Mouse (Mus musculus): ENCODE data around the gene M1ap. TPM values are rescaled to one million over a fixed set of nuclear protein-coding genes. Genes with fewer than 3 reads are reported as not detected.

Gene M1ap
- total RNA-seq, 2 experiments from 2014 or later, result not detected

DNA sequence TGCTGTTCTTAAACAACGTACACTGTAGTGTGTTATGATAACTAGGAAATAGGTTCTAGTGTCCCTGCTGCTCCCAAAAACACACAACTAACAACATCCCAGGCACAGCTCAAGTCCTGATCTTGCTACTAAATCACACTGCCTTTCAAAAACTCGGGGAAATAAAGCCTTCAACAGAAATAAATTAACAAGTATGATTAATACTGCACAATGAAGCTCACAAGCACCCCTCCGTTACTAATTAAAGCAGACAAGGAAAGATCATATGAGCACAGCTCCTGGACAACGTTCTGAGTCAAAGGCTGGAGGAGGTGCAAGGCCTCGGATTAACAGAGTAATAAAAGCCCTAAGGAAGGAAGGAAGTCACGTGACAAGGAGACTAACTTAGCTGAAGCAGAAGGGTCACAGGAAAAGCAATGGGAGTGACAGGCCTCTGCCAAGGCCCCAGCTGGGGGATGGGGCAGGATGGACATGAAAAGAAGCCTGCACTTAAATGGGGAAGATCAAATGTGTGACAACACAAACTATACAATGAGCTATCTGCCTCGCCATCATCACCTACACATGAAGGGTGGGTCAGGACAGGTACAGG is 50.9 kb downstream of the M1ap start:
- intact Hi-C loops (cut with DNase I), result loop anchor here (1.0 to 10.0 kb wide), 4 partner anchors 40 to 277 kb away; partner anchors contain the start of genes 1700003E16Rik and Wdr54
- peak overlapping the region; percentile 70; the same call in 1 of the 2 replicates for H3K27ac ChIP-seq
- no peak for DNase-seq (ENCODE audit: extremely low spot score in 1 of 2, low spot score in 2 of 2)
- TF ChIP-seq CTCF (IDR thresholded peaks at IDR 0.05), result no peak
- H3K4me3 ChIP-seq, result no peak overlapping the region

DNA sequence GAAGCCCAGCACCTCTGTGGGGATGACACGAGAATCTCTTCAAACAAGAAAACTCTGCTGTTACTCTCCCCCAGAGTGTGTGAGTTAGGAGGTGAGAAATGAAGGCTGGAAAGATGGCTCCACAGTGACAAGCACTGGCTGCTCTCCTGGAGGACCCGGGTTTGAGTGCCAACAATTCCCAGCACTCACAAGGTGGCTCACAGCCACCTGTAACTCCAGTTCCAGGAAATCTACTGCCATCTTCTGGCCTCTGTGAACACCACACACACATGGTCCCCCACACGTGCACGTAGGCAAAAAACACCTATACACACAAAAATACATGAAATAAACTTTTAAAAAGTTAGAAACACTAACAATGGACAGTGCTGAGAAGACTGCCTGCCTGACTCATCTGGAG is 51.6 kb downstream of the M1ap start:
- no peak overlapping the region for H3K27ac ChIP-seq
- intact Hi-C loops (cut with DNase I), result loop anchor here (5.0 to 10.0 kb wide), 2 partner anchors 39 to 276 kb away; no protein-coding TSS in a partner anchor
- TF ChIP-seq CTCF (IDR thresholded peaks at IDR 0.05), result peak; percentile 6
- no peak overlapping the region for H3K4me3 ChIP-seq
- no peak for DNase-seq (ENCODE audit: extremely low spot score in 1 of 2, low spot score in 2 of 2)

DNA sequence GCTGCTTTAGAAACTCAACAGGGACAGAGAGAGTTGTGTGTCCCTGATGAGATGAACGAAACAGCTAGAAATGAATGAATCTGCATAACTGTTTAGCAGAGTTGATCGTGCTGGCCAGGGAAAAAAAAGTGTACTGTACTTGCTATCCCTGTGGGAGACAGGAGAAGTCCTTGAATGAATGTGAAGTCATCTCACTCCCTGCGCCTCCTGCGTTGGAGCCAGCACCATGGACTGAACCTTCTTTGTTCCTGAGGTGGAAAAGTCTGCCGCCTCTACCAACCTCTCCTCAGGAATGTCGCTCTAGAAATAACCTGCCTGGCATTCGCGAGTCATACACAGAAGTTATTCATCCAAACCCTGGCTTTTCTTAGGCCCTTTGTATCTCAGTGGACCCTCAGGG is 53.3 kb downstream of the M1ap start:
- intact Hi-C loops (cut with DNase I), result loop anchor here (5.0 to 10.0 kb wide), 2 partner anchors 37 to 275 kb away; no protein-coding TSS in a partner anchor

DNA sequence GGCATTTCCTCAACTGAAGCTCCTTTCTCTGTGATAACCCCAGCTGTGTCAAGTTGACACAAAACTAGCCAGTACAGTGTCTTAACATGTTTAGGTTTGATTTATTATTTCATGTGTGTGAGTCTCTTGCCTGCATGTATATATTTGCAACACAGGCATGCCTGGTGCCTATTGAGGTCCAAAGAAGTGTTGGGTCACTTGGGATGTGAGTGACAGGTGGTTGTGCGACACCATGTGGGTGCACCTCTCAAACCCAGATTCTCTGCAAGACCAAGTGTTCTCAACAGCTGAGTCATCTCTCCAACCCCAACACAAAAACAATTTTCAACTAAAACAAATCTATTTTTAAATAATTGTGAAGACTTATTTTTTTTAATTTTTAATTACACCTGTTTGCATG is 56.4 kb downstream of the M1ap start:
- no peak for TF ChIP-seq CTCF (IDR thresholded peaks at IDR 0.05)
- intact Hi-C loops (cut with DNase I), result no loop called here
- H3K27ac ChIP-seq, result no peak overlapping the region
- no peak for DNase-seq (ENCODE audit: extremely low spot score in 1 of 2, low spot score in 2 of 2)
- no peak overlapping the region for H3K4me3 ChIP-seq

More for the DNA sequence above, 53.3 kb downstream of the M1ap start:
- no peak for DNase-seq (ENCODE audit: extremely low spot score in 1 of 2, low spot score in 2 of 2)
- no peak for TF ChIP-seq CTCF (IDR thresholded peaks at IDR 0.05)
- H3K4me3 ChIP-seq, result no peak overlapping the region
- H3K27ac ChIP-seq, result no peak overlapping the region

DNA sequence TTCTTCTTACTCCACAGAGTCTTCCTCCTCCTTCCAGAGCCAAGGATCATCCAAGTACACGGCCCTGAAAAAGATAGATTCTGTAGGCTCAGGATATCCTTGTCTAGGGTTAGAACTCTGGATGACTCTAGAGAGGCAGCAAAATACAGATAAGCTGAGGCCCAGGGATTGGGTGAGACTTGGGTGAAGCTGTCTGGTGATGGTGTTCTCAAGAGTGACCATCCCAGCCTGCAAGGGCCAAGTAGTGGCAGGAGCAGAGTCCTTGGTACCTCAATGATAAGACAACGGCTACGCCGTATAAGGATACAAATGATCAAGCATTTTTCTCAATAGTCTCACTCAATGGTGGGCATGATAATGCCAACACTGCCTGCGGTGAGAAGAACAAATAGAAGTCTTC is 57.1 kb downstream of the M1ap start:
- Histone ChIP-seq H3K27ac (no peak overlapping the region), H3K4me3 (no peak overlapping the region)
- TF ChIP-seq CTCF (IDR thresholded peaks at IDR 0.05), result no peak
- no peak for DNase-seq (ENCODE audit: extremely low spot score in 1 of 2, low spot score in 2 of 2)
- intact Hi-C loops (cut with DNase I), result no loop called here

DNA sequence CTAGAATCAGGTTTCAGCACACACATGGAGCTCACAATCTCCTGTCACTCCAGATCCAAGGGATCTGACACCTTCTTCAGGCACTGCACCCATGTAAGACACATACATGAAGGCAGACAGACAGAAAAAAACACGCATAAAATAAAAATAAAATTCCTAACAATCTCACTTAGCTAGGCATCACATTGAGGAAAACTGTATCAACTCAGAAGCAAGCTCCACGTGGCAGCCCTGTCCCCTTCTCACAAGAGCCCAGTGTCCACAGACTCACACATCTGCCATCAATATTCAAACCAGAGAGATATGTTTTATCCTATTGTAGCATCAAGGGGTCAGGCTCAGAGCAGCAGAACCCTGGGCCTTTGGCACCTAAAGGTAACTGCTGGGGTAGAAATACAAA is 57.6 kb downstream of the M1ap start:
- no peak for TF ChIP-seq CTCF (IDR thresholded peaks at IDR 0.05)
- intact Hi-C loops (cut with DNase I), result no loop called here
- no peak overlapping the region for H3K27ac ChIP-seq
- no peak for DNase-seq (ENCODE audit: extremely low spot score in 1 of 2, low spot score in 2 of 2)
- no peak overlapping the region for H3K4me3 ChIP-seq

DNA sequence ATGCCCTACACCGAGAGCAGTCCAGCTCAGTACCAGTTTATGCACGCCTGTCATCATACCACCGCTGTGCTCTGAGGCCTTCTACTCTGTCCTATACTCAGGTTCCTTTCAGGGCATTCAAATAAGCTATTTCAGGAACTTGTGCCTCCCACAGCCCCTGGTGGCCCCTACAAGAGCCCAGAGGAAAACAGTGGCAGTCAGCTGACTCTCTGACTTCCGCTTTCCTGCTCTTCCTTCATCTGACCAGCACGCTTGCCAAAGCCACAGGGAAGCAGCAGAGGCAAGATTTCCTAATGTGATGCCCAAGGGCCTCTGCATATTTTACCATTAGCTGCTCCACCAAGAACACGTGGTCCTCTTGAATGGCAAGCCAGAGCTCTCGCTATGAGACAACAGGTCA is 58.2 kb downstream of the M1ap start:
- no peak for DNase-seq (ENCODE audit: extremely low spot score in 1 of 2, low spot score in 2 of 2)
- intact Hi-C loops (cut with DNase I), result no loop called here
- Histone ChIP-seq H3K27ac (no peak overlapping the region), H3K4me3 (no peak overlapping the region)
- TF ChIP-seq CTCF (IDR thresholded peaks at IDR 0.05), result no peak

DNA sequence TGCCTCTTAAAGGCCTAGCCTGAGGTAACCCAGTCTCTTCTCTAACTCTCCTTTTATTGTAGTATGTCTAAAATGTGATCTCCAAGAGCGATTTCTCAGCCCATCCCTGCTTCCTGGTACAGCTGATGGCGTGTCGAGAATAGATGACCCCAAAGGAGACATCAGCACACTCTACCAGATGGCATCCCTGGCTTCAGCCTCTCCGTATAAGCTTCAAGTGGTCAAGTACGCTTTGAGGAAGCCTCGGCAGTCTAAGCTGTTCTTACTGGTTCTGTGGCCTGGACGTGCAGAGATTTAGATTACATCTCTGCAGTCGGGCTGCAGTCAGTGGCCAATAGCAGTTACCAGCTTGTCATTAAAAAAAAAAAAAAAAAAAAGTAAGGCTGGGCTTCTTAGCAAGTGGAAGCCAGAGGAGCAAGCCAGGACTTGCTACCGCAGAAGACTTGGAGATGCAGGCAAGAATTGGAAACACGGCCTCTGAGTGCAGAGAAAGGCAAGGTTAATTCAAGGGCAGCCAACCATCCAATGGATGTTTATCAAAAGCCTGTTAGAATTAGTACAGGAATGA is 58.8 kb downstream of the M1ap start:
- intact Hi-C loops (cut with DNase I), result no loop called here
- H3K4me3 ChIP-seq, result no peak overlapping the region
- DNase-seq (ENCODE audit: extremely low spot score in 1 of 2, low spot score in 2 of 2), result no peak
- no peak for TF ChIP-seq CTCF (IDR thresholded peaks at IDR 0.05)
- no peak overlapping the region for H3K27ac ChIP-seq

DNA sequence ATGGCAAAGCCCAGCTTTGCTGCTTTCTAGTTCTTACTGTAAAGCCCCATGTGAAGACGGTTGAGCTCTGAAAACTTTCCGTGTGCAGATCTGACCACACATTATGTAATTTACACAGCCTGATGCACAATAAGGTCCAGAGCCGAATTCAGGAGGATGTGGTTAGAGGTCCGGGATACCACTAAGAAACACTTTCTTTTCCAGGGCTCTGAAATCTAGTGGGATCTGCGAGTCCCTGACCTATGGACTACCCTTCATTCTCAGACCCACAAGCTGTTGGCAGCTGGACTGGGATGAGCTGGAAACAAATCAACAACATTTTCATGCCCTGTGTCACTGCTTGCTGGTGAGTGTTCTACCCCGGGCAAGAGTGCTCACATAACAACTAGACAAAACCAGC is 59.4 kb downstream of the M1ap start:
- Histone ChIP-seq H3K27ac (no peak overlapping the region), H3K4me3 (no peak overlapping the region)
- no peak for TF ChIP-seq CTCF (IDR thresholded peaks at IDR 0.05)
- no peak for DNase-seq (ENCODE audit: extremely low spot score in 1 of 2, low spot score in 2 of 2)
- intact Hi-C loops (cut with DNase I), result no loop called here

DNA sequence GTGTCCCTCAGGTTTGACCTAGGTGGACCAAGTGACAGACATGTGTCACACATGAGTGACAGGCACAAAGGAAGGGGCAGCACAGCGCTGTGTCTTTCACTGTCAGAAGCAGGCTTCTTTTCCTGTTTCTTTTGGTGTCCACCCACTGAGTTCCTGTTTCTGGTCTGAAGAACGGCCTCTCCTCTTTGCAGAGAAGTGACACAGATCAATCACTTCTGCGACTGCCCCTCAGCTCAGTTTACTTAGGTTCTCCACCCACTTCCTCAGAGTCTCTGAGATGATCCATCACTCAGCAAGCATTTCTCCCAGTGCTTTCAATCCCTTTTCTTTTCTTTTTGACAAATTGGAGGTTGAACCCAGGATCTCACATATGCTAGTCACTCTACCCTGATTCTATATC is 62.0 kb downstream of the M1ap start:
- intact Hi-C loops (cut with DNase I), result no loop called here
- TF ChIP-seq CTCF (IDR thresholded peaks at IDR 0.05), result no peak
- DNase-seq (ENCODE audit: extremely low spot score in 1 of 2, low spot score in 2 of 2), result no peak
- no peak overlapping the region for H3K27ac ChIP-seq
- no peak overlapping the region for H3K4me3 ChIP-seq

DNA sequence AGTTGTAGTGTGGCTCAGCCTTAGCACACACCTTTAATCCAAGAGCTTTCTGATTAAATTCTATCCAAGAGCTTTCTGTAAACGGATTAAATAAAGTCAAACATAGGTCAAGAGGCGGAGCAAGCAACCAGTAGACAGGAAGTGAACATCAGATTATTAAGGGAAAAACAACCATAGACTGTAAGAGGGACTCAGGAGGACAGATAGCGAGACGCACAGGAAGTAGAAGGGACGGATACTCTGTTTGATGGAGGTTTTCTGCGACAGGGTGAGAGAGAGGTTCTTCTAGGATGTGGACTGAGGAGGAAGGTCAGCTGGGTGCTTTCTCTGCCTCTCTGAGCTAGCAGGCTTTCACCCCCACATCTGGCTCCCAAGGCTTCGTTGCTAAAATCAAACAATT is 63.3 kb downstream of the M1ap start:
- no peak overlapping the region for H3K4me3 ChIP-seq
- intact Hi-C loops (cut with DNase I), result no loop called here
- H3K27ac ChIP-seq, result no peak overlapping the region
- no peak for DNase-seq (ENCODE audit: extremely low spot score in 1 of 2, low spot score in 2 of 2)
- no peak for TF ChIP-seq CTCF (IDR thresholded peaks at IDR 0.05)

DNA sequence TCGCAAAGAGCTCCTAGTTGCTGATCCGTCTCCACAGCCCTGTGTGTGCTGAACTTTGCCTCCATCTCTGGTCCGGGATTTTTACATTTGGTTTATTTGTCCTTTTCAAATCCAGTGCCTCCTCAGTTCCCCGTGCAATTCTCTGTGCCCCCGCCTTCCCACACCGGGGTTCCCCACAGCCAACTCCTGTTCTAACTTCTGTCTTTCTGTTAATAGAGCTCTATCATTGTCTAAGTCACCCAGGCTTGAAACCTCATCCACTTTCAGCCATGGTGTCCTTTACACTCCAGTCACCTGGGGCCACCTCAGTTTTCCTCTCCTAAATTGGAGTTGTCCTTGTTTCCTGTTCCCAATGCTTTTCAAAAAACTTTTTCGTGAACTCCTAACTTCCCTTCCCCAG is 64.6 kb downstream of the M1ap start:
- no peak overlapping the region for H3K4me3 ChIP-seq
- no peak overlapping the region for H3K27ac ChIP-seq
- TF ChIP-seq CTCF (IDR thresholded peaks at IDR 0.05), result no peak
- intact Hi-C loops (cut with DNase I), result no loop called here
- no peak for DNase-seq (ENCODE audit: extremely low spot score in 1 of 2, low spot score in 2 of 2)

DNA sequence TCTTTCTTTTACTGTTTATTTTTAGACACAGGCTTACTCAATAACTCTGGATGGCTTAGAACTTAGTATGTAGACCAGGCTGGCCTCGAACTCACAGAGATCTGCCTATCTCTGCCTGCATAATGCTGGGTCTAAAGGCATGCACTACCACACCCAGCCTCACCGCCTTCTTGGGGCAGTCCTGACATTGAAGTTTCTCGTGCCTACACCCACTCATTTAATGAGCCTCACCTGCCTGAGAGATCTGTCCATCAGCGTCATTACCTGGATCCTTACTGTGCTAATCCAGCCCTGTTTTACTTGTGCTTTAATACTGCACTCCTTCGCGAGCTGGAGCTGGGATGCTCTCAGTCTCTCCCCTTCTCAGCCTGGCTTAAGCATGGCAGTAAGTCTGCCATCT is 65.1 kb downstream of the M1ap start:
- TF ChIP-seq CTCF (IDR thresholded peaks at IDR 0.05), result no peak
- Histone ChIP-seq H3K27ac (no peak overlapping the region), H3K4me3 (no peak overlapping the region)
- DNase-seq (ENCODE audit: extremely low spot score in 1 of 2, low spot score in 2 of 2), result no peak
- intact Hi-C loops (cut with DNase I), result no loop called here

Measured in left cerebral cortex, adult 2 months (tissue).